Mouse (Mus musculus) myocyte (in vitro differentiated cells): ENCODE measurements around the gene Gm42674.

Source experiments
- CEBPB ChIP-seq: IDR thresholded peaks from 2 replicates; pipeline ENCODE4 v1.6.1; 2011; ENCODE audit warnings: mild to moderate bottlenecking, moderate library complexity; ENCODE audit not compliant: poor library complexity, insufficient read depth, severe bottlenecking
- E2F4 ChIP-seq: IDR thresholded peaks from one replicate; pipeline ENCODE4 v1.6.1; 2011; ENCODE audit warnings: mild to moderate bottlenecking, control low read depth, moderate library complexity; ENCODE audit not compliant: insufficient read depth
- MAX ChIP-seq: IDR thresholded peaks from one replicate; pipeline ENCODE4 v1.6.1; 2011; ENCODE audit warnings: low read depth, mild to moderate bottlenecking, control low read depth
- MYOG ChIP-seq, 3 experiments: IDR thresholded peaks; one replicate each; pipeline ENCODE4 v1.6.1; 2011; ENCODE audit warnings: control low read depth in 2 of 3, low read depth in 2 of 3, mild to moderate bottlenecking in 2 of 3; ENCODE audit not compliant: insufficient read length in 2 of 3, control insufficient read depth in 1 of 3, insufficient read depth in 1 of 3
- POLR2A ChIP-seq: IDR thresholded peaks from one replicate; pipeline ENCODE4 v1.6.1; 2011; ENCODE audit warnings: low read depth, mild to moderate bottlenecking, control low read depth, moderate library complexity; ENCODE audit not compliant: insufficient read length
- POLR2AphosphoS2 ChIP-seq: IDR thresholded peaks from one replicate; pipeline ENCODE4 v1.6.1; 2011; ENCODE audit warnings: low read depth, control low read depth; ENCODE audit not compliant: insufficient read length
- REST ChIP-seq: IDR thresholded peaks from one replicate; pipeline ENCODE4 v1.6.1; 2011; ENCODE audit warnings: mild to moderate bottlenecking, control low read depth, moderate library complexity; ENCODE audit not compliant: insufficient read depth, insufficient read length
- TCF12 ChIP-seq: IDR thresholded peaks from one replicate; pipeline ENCODE4 v1.6.1; 2011; ENCODE audit warnings: mild to moderate bottlenecking, control low read depth; ENCODE audit not compliant: poor library complexity, insufficient read depth, severe bottlenecking
- USF1 ChIP-seq: IDR thresholded peaks from one replicate; pipeline ENCODE4 v1.6.1; 2011; ENCODE audit warnings: low read depth, mild to moderate bottlenecking, control low read depth, moderate library complexity

- TF ChIP-seq USF1 (no peak), POLR2A (no peak), MAX (no peak), POLR2AphosphoS2 (no peak), REST (no peak), TCF12 (no peak), CEBPB (no peak), E2F4 (no peak), MYOG (IDR thresholded peaks at IDR 0.05; ENCODE audit: control insufficient read depth in 1 of 3, insufficient read depth in 1 of 3, insufficient read length in 2 of 3, low read depth in 2 of 3) (no peak)
Measured at GRCm38 (mm10) chr3:90649832-90650231, 48.1 kb downstream of the Gm42674 start.
